Mouse (Mus musculus) ES-E14 (cell line): ENCODE measurements at regions not wholly inside any gene's neighbourhood (a gene's known extent, or its start where the extent isn't known, plus 50 kb on each side); places are given as distances from the start of the nearest gene placed in this dataset.

ENCODE experiments used
- CHD2 ChIP-seq: IDR thresholded peaks from 2 replicates; pipeline ENCODE4 v1.6.1; 2014; ENCODE audit warnings: mild to moderate bottlenecking, low read depth, low read length, inconsistent platforms
- MAFK ChIP-seq: IDR thresholded peaks from 2 replicates; pipeline ENCODE4 v1.6.1; 2014; ENCODE audit warnings: mild to moderate bottlenecking, low read depth, low read length, inconsistent platforms; ENCODE audit not compliant: insufficient read depth
- ZC3H11A ChIP-seq: IDR thresholded peaks from 2 replicates; pipeline ENCODE4 v1.6.1; 2012; ENCODE audit warnings: low read depth, mild to moderate bottlenecking, inconsistent platforms, low read length, borderline replicate concordance
- ZNF384 ChIP-seq: IDR thresholded peaks from 2 replicates; pipeline ENCODE4 v1.6.1; 2012; ENCODE audit warnings: low read depth, low read length, inconsistent platforms

DNA sequence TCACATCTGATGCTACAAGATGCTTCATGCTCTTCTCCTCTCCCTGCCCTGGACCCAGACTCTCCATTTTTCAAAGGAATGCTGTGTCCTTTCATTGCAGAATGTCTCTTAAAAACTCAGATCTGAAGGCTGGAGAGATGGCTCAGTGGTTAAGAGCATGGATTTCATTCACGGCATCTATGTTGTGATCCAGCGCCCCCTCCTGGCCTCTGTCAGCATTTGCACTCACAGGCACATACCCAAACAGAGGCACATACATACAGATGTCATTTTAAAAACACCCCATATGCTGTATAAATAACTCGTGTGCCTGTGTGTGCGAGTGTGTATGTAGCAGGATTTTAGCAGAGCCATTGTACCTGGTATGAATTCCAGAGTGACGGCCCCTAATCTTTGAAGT is 73.8 kb upstream of the Slc22a12 start:
- TF ChIP-seq ZNF384 (no peak), ZC3H11A (no peak), CHD2 (no peak), MAFK (no peak)
